Comparison of ENCODE assay signal across 8 mouse cellular contexts in genomic region chr2:71644038-71644470, GRCm38 (mm10).
DNase-seq lines count a peak whose midpoint lies in the region; ATAC-seq lines count a peak whose summit lies in the region.

No protein-coding gene starts in this region.

- H3K36me3 ChIP-seq in embryonic facial prominence, embryonic 11.5 days (replicated peaks; ENCODE audit: control insufficient read depth, insufficient read depth, low read depth, low read length), result no peaks in the 10 kb centered on the region
- no peaks in the 10 kb centered on the region for H3K36me3 ChIP-seq in intestine, embryonic 15.5 days
- no peaks in the 10 kb centered on the region for H3K36me3 ChIP-seq in forebrain, embryonic 12.5 days (replicated peaks)

- no peaks in the 10 kb centered on the region for H3K27me3 ChIP-seq in embryonic facial prominence, embryonic 11.5 days (ENCODE audit: control insufficient read depth, insufficient read depth, low read length)
- H3K27me3 ChIP-seq in intestine, embryonic 15.5 days (replicated peaks), result no peaks in the 10 kb centered on the region
- H3K27me3 ChIP-seq in forebrain, embryonic 12.5 days, result no peaks in the 10 kb centered on the region

- ATAC-seq in embryonic facial prominence, embryonic 11.5 days (replicated peaks; ENCODE audit: insufficient number of reproducible peaks, low FRiP score, low TSS enrichment, low read depth), result peak; percentile 59; the same call in 1 of the 2 replicates
- ATAC-seq in intestine, embryonic 15.5 days, result peak; percentile 82
- no peak for ATAC-seq in forebrain, embryonic 12.5 days (ENCODE audit: low FRiP score)

- H3K4me2 ChIP-seq in embryonic facial prominence, embryonic 11.5 days (ENCODE audit: low read depth, low read length), result no peak overlapping the region
- H3K4me2 ChIP-seq in intestine, embryonic 15.5 days (replicated peaks), result no peak overlapping the region
- H3K4me2 ChIP-seq in forebrain, embryonic 12.5 days, result no peak overlapping the region

- H3K4me1 ChIP-seq in embryonic facial prominence, embryonic 11.5 days (ENCODE audit: control insufficient read depth, insufficient read depth, low read length), result no peaks in the 10 kb centered on the region
- H3K4me1 ChIP-seq in intestine, embryonic 15.5 days (replicated peaks), result no peaks in the 10 kb centered on the region
- H3K4me1 ChIP-seq in forebrain, embryonic 12.5 days, result no peaks in the 10 kb centered on the region; the same call in 1 of the 2 replicates

- WGBS in embryonic facial prominence, embryonic 11.5 days, result 53% methylated on average over 6 of the region's 6 CpGs
- WGBS in intestine, embryonic 15.5 days, result 33% methylated on average over 6 of the region's 6 CpGs
- WGBS in forebrain, embryonic 12.5 days, result 65% methylated on average over 6 of the region's 6 CpGs

- DNase-seq in right cerebral cortex, adult 18-20 months, result peak; percentile 57
- no peak for DNase-seq in right cerebral cortex, postnatal 25 days
- no peak for DNase-seq in embryonic facial prominence, embryonic 11.5 days (ENCODE audit: low spot score)
- DNase-seq in lung, postnatal 4 days, result peak; percentile 44 to 72
- DNase-seq in layer of hippocampus, postnatal 10 days (ENCODE audit: low spot score in 2 of 2), result no peak
- DNase-seq in ovary, postnatal 14 days (ENCODE audit: low spot score), result no peak

- no peak overlapping the region for H3K27ac ChIP-seq in embryonic facial prominence, embryonic 11.5 days (replicated peaks; ENCODE audit: low read depth, low read length)
- no peak overlapping the region for H3K27ac ChIP-seq in intestine, embryonic 15.5 days
- H3K27ac ChIP-seq in forebrain, embryonic 12.5 days, result no peak overlapping the region

- H3K4me3 ChIP-seq in embryonic facial prominence, embryonic 11.5 days (ENCODE audit: low read depth, low read length), result no peak overlapping the region
- H3K4me3 ChIP-seq in intestine, embryonic 15.5 days (replicated peaks), result no peak overlapping the region
- no peak overlapping the region for H3K4me3 ChIP-seq in forebrain, embryonic 12.5 days (replicated peaks)

- no peak overlapping the region for H3K9ac ChIP-seq in embryonic facial prominence, embryonic 11.5 days (replicated peaks; ENCODE audit: low read length)
- H3K9ac ChIP-seq in intestine, embryonic 15.5 days, result no peak overlapping the region
- no peak overlapping the region for H3K9ac ChIP-seq in forebrain, embryonic 12.5 days

- H3K9me3 ChIP-seq in embryonic facial prominence, embryonic 11.5 days (replicated peaks; ENCODE audit: control insufficient read depth, low read length), result no peaks in the 10 kb centered on the region
- no peaks in the 10 kb centered on the region for H3K9me3 ChIP-seq in intestine, embryonic 15.5 days
- H3K9me3 ChIP-seq in forebrain, embryonic 12.5 days, result peaks cover 13% of the 10 kb centered on the region; the same call in 1 of the 2 replicates

Comparison
In these comparisons a context has a peak if more than half of its experiments do, and no peak if none do; other contexts are left out.
1. DNase-seq: peak in right cerebral cortex, adult 18-20 months (single experiment) and lung, postnatal 4 days (2 of 2); none in right cerebral cortex, postnatal 25 days (single experiment), embryonic facial prominence, embryonic 11.5 days (single experiment), layer of hippocampus, postnatal 10 days (0 of 2) and ovary, postnatal 14 days (single experiment).